Mouse (Mus musculus) heart, adult 2 months (tissue): ENCODE measurements at regions not wholly inside any gene's neighbourhood (a gene's known extent, or its start where the extent isn't known, plus 50 kb on each side); places are given as distances from the start of the nearest gene placed in this dataset.

Source experiments
- DNase-seq, 2 experiments: peaks; one replicate each; pipeline ENCODE4 v3.0.0; 2021
- H3K27ac ChIP-seq: fragments of 200-600 bp; 2 replicates; pipeline ENCODE4 v1.8.1; 2022
- H3K27me3 ChIP-seq: fragments of 200-500 bp; 2 replicates; pipeline ENCODE4 v1.6.1; 2012; ENCODE audit warnings: mild to moderate bottlenecking, low read length, inconsistent platforms, mixed read lengths; ENCODE audit not compliant: control insufficient read depth, insufficient read depth
- H3K36me3 ChIP-seq: fragments of 200-500 bp; 2 replicates; pipeline ENCODE4 v1.6.1; 2012; ENCODE audit warnings: low read length, inconsistent platforms; ENCODE audit not compliant: control insufficient read depth, insufficient read depth
- H3K4me1 ChIP-seq: fragments of 200-500 bp; 2 replicates; pipeline ENCODE4 v1.6.1; 2011; ENCODE audit warnings: low read length; ENCODE audit not compliant: control insufficient read depth, insufficient read depth
- H3K4me3 ChIP-seq: fragments of 200-600 bp; 2 replicates; pipeline ENCODE4 v1.8.1; 2022
- H3K79me2 ChIP-seq: fragments of 200-500 bp; replicated peaks from 2 replicates; pipeline ENCODE4 v1.6.1; 2012; ENCODE audit warnings: mild to moderate bottlenecking, inconsistent platforms, low read length, moderate library complexity, mixed read lengths; ENCODE audit not compliant: control insufficient read depth, insufficient read depth
- H3K9ac ChIP-seq: fragments of 200-500 bp; 2 replicates; pipeline ENCODE4 v1.6.1; 2012; ENCODE audit warnings: low read depth, mild to moderate bottlenecking, control low read depth, inconsistent platforms, low read length, mixed read lengths
- CTCF ChIP-seq: fragments of 200-600 bp; IDR thresholded peaks from 2 replicates; pipeline ENCODE4 v1.8.1; 2022; ENCODE audit warnings: antibody characterized with exemption, mild to moderate bottlenecking, moderate library complexity
- EP300 ChIP-seq: fragments of 200-500 bp; IDR thresholded peaks from 2 replicates; pipeline ENCODE4 v1.6.1; 2011; ENCODE audit warnings: low read depth, low read length, control low read depth; ENCODE audit not compliant: insufficient read depth
- POLR2A ChIP-seq: fragments of 200-500 bp; IDR thresholded peaks from 2 replicates; pipeline ENCODE4 v1.6.1; 2011; ENCODE audit warnings: mild to moderate bottlenecking, low read depth, low read length, control low read depth; ENCODE audit not compliant: insufficient read depth
- WGBS: fragments of 180-500 bp; shearing (Covaris S2); methylation state at CpG from one replicate; pipeline ENCODE4 v1.1.7; 2018; 5-methylcytosine and 5-hydroxymethylcytosine counted together
- intact Hi-C: fragments of 180-260 bp; cut with DNase I; formaldehyde crosslinking; loops from one replicate; pipeline ENCODE4 v1.15.1; 2025

GRCm38 (mm10) chr7:71289702-71290101 lies 61.6 kb downstream of the Gm10295 start:
- Histone ChIP-seq H3K27me3 (no peaks in the 10 kb centered on the region), H3K4me3 (no peak overlapping the region), H3K79me2 (no peaks in the 10 kb centered on the region), H3K36me3 (no peaks in the 10 kb centered on the region), H3K27ac (no peak overlapping the region), H3K9ac (no peak overlapping the region), H3K4me1 (no peaks in the 10 kb centered on the region)
- TF ChIP-seq POLR2A (no peak), EP300 (no peak), CTCF (no peak)
- DNase-seq: no peak
- intact Hi-C loops: no loop called here
- WGBS: 26% methylated on average over 4 of the region's 4 CpGs

- no peak overlapping the region for H3K9ac ChIP-seq
- H3K27ac ChIP-seq: no peak overlapping the region
- 44% methylated on average over 5 of the region's 5 CpGs for WGBS
- no peak overlapping the region for H3K4me3 ChIP-seq
- H3K79me2 ChIP-seq: no peaks in the 10 kb centered on the region
- TF ChIP-seq EP300: no peak
- no peak for TF ChIP-seq CTCF
- TF ChIP-seq POLR2A: no peak
- H3K36me3 ChIP-seq: no peaks in the 10 kb centered on the region
- no peak for DNase-seq
- intact Hi-C loops: no loop called here
- no peaks in the 10 kb centered on the region for H3K27me3 ChIP-seq
- no peaks in the 10 kb centered on the region for H3K4me1 ChIP-seq
These were observed 62.0 kb downstream of the Gm10295 start for GRCm38 (mm10) chr7:71289266-71289665.

GRCm38 (mm10) chr7:71287441-71287840 lies 63.8 kb downstream of the Gm10295 start:
- no peaks in the 10 kb centered on the region for H3K36me3 ChIP-seq
- intact Hi-C loops: no loop called here
- no peaks in the 10 kb centered on the region for H3K79me2 ChIP-seq
- no peak for TF ChIP-seq CTCF
- no peak for TF ChIP-seq EP300
- no peak for TF ChIP-seq POLR2A
- WGBS: 84% methylated on average over 7 of the region's 7 CpGs
- no peaks in the 10 kb centered on the region for H3K27me3 ChIP-seq
- DNase-seq: no peak
- no peak overlapping the region for H3K27ac ChIP-seq
- H3K4me1 ChIP-seq: no peaks in the 10 kb centered on the region
- H3K4me3 ChIP-seq: no peak overlapping the region
- no peak overlapping the region for H3K9ac ChIP-seq

- Histone ChIP-seq H3K27me3 (no peaks in the 10 kb centered on the region), H3K27ac (no peak overlapping the region), H3K36me3 (no peaks in the 10 kb centered on the region), H3K4me1 (no peaks in the 10 kb centered on the region), H3K4me3 (no peak overlapping the region), H3K79me2 (no peaks in the 10 kb centered on the region), H3K9ac (no peak overlapping the region)
- no peak for DNase-seq
- TF ChIP-seq CTCF (no peak), EP300 (no peak), POLR2A (no peak)
- intact Hi-C loops: no loop called here
These were observed 67.0 kb downstream of the Gm10295 start for GRCm38 (mm10) chr7:71284246-71284645.

DNA sequence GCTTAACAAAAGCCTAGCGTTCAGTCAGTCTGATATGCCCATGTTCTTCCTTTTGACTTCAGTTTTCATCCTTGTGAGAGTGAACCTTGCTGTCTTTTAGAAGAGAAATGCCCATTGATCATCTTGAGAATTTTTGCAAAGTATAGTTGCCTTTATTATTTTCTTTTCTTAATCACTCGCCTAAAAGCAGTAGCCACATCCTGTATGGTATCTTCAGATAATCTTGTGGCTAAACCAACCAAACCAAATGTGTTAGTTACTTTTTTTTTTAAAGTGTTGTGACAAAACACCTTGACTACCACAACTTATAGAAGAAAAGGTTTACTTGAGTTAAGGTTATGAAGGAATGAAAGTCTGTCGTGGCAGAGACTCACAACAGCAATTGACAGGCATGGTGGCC lies 67.9 kb downstream of the Gm10295 start:
- Histone ChIP-seq H3K4me1 (no peaks in the 10 kb centered on the region), H3K9ac (no peak overlapping the region), H3K27me3 (no peaks in the 10 kb centered on the region), H3K36me3 (no peaks in the 10 kb centered on the region), H3K27ac (no peak overlapping the region), H3K79me2 (no peaks in the 10 kb centered on the region), H3K4me3 (no peak overlapping the region)
- DNase-seq: no peak
- intact Hi-C loops: no loop called here
- WGBS: 81% methylated on average over 3 of the region's 3 CpGs
- no peak for TF ChIP-seq EP300
- TF ChIP-seq POLR2A: no peak
- TF ChIP-seq CTCF: no peak

- Histone ChIP-seq H3K79me2 (no peaks in the 10 kb centered on the region), H3K27me3 (no peaks in the 10 kb centered on the region), H3K27ac (no peak overlapping the region), H3K36me3 (no peaks in the 10 kb centered on the region; the same call in 1 of the 2 replicates), H3K4me3 (no peak overlapping the region), H3K9ac (no peak overlapping the region), H3K4me1 (no peaks in the 10 kb centered on the region; the same call in none of the 2 replicates)
- no peak for DNase-seq
- 74% methylated on average over 8 of the region's 8 CpGs for WGBS
- TF ChIP-seq POLR2A: no peak
- no peak for TF ChIP-seq EP300
- no peak for TF ChIP-seq CTCF
- intact Hi-C loops: no loop called here
These were observed 85.2 kb downstream of the Gm10295 start for GRCm38 (mm10) chr7:71266101-71266500.
